Comparison of ENCODE assay signal across 25 mouse cellular contexts in the genomic region with DNA sequence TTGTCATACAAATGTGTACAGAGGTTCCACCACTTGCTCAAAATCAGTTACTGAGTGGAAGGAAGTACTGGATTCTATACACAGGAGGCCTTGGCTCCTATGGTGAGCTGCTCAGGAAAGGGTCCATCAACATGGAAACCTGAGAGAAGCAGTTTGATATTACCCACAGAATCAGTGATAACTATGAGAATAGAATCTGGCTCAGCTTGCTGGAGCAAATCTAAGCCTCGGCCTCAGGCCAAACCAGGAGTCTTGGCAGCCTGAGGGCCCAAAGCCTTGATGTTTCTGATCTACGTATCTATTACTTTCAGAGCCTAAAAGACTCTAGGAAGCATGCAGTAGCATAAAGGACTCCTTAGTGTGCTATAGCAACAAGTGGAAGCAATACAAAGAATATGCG.
"Had no signal": no experiment of that assay in that cellular context is flagged by ENCODE, and none has a peak within 500 bp of the region (broad histone marks: within the 10 kb centered on the region; RNA-seq: fewer than 3 reads in every experiment).

No protein-coding gene starts in this region.

- H3K4me3 ChIP-seq: embryonic facial prominence, embryonic 12.5 days; embryonic facial prominence, embryonic 13.5 days; embryonic facial prominence, embryonic 15.5 days; erythroblast, embryonic 14.5 days; forebrain, embryonic 10.5 days; forebrain, embryonic 12.5 days; forebrain, embryonic 13.5 days; forebrain, embryonic 15.5 days; gastrocnemius, adult 2 months had no signal

- H3K36me3 ChIP-seq: embryonic facial prominence, embryonic 15.5 days; forebrain, embryonic 10.5 days; forebrain, embryonic 12.5 days; forebrain, embryonic 15.5 days had no signal

- H3K9ac ChIP-seq: embryonic facial prominence, embryonic 12.5 days; embryonic facial prominence, embryonic 13.5 days; embryonic facial prominence, embryonic 15.5 days; forebrain, embryonic 12.5 days; forebrain, embryonic 13.5 days; forebrain, embryonic 15.5 days; forebrain, postnatal 0 days had no signal

- H3K27me3 ChIP-seq: embryonic facial prominence, embryonic 12.5 days; embryonic facial prominence, embryonic 13.5 days; embryonic facial prominence, embryonic 15.5 days; forebrain, embryonic 12.5 days; forebrain, embryonic 13.5 days; forebrain, embryonic 15.5 days had no signal

- ATAC-seq: forebrain, embryonic 13.5 days; forebrain, embryonic 14.5 days; forebrain, embryonic 15.5 days; forebrain, embryonic 16.5 days; forebrain, postnatal 0 days had no signal

- H3K27ac ChIP-seq: embryonic facial prominence, embryonic 12.5 days; embryonic facial prominence, embryonic 13.5 days; embryonic facial prominence, embryonic 15.5 days; forebrain, embryonic 10.5 days; forebrain, embryonic 12.5 days; forebrain, embryonic 13.5 days; forebrain, embryonic 15.5 days; gastrocnemius, adult 2 months had no signal

- DNase-seq: cerebellum, adult 18-20 months; cerebellum, adult 2 months; cerebellum, adult 8-10 months; cerebellum, adult 9-10 months; cerebellum, adult 9-11 months; cerebellum, postnatal 36 days; embryo, embryonic 11 days; forebrain, postnatal 0 days; gastrocnemius, adult 2 months; gastrocnemius, postnatal 10 days; gastrocnemius, postnatal 14 days; gastrocnemius, postnatal 25 days; gastrocnemius, postnatal 36 days; heart, adult 11 months; heart, adult 18-20 months had no signal

- H3K9me3 ChIP-seq: embryonic facial prominence, embryonic 12.5 days; embryonic facial prominence, embryonic 13.5 days; embryonic facial prominence, embryonic 15.5 days; forebrain, embryonic 10.5 days; forebrain, embryonic 12.5 days; forebrain, embryonic 13.5 days; forebrain, embryonic 15.5 days had no signal

- H3K4me2 ChIP-seq: embryonic facial prominence, embryonic 12.5 days; embryonic facial prominence, embryonic 13.5 days; embryonic facial prominence, embryonic 15.5 days; forebrain, embryonic 12.5 days; forebrain, embryonic 13.5 days; forebrain, embryonic 15.5 days had no signal
